Mouse (Mus musculus) megakaryocyte, embryonic 14.5 days (primary cell): ENCODE data around the gene Sytl2.

Experiments used
- FLI1 ChIP-seq: IDR thresholded peaks from 2 replicates; pipeline ENCODE4 v1.6.1; 2012; ENCODE audit warnings: low read length, inconsistent platforms, mixed read lengths
- GATA1 ChIP-seq: IDR thresholded peaks from 3 replicates; pipeline ENCODE4 v1.6.1; 2012; ENCODE audit warnings: mixed read lengths, low read length, inconsistent platforms, borderline replicate concordance

- no peak for TF ChIP-seq GATA1
- TF ChIP-seq FLI1: no peak
These were observed 155.5 kb downstream of the Sytl2 start for GRCm38 (mm10) chr7:90457517-90457916.
